Mouse (Mus musculus) G1E (cell line): Measurements from ENCODE around the gene Rundc1. TPM values are rescaled to one million over a fixed set of nuclear protein-coding genes. Genes with fewer than 3 reads are reported as not detected.
"Not testable (repeated sequence)": the region's sequence is repeated elsewhere in the genome, so short reads cannot be mapped to it uniquely, and the experiment has no call there.

Experiments used
- ATAC-seq: 2 replicates; pipeline ENCODE4 v1.8.0; 2016; ENCODE audit warnings: mild to moderate bottlenecking; ENCODE audit not compliant: insufficient number of reproducible peaks, poor library complexity, low FRiP score, severe bottlenecking; ENCODE audit errors: extremely low read depth
- DNase-seq: peaks from one replicate; pipeline ENCODE4 v3.0.0; 2012; ENCODE audit warnings: low spot score
- H3K27me3 ChIP-seq: 2 replicates; pipeline ENCODE4 v1.6.1; 2012; ENCODE audit warnings: mild to moderate bottlenecking, low read length, inconsistent platforms; ENCODE audit not compliant: insufficient read depth
- H3K36me3 ChIP-seq: replicated peaks from 2 replicates; pipeline ENCODE3; 2012; ENCODE audit warnings: mild to moderate bottlenecking, inconsistent platforms
- H3K4me1 ChIP-seq: 2 replicates; pipeline ENCODE4 v1.6.1; 2012; ENCODE audit warnings: low read depth, low read length, inconsistent platforms, mixed read lengths; ENCODE audit not compliant: insufficient read depth
- H3K4me3 ChIP-seq: 2 replicates; pipeline ENCODE4 v1.5.1; 2012; ENCODE audit warnings: low read depth, mild to moderate bottlenecking, inconsistent platforms, low read length, moderate library complexity, mixed read lengths
- H3K9me3 ChIP-seq: replicated peaks from 2 replicates; pipeline ENCODE4 v1.6.1; 2012; ENCODE audit warnings: inconsistent platforms
- CTCF ChIP-seq: IDR thresholded peaks from 2 replicates; pipeline ENCODE4 v1.5.1; 2012; ENCODE audit warnings: low read depth, low read length, inconsistent platforms, mixed read lengths
- GATA1 ChIP-seq: IDR thresholded peaks from 2 replicates; pipeline ENCODE4 v1.6.1; 2012; ENCODE audit warnings: borderline replicate concordance, low read length, inconsistent platforms, mixed read lengths
- GATA2 ChIP-seq: IDR thresholded peaks from 2 replicates; pipeline ENCODE4 v1.6.1; 2012; ENCODE audit warnings: low read depth, low read length, inconsistent platforms, borderline replicate concordance
- POLR2AphosphoS5 ChIP-seq: IDR thresholded peaks from 2 replicates; pipeline ENCODE4 v1.6.1; 2012; ENCODE audit warnings: low read depth, low read length, inconsistent platforms; ENCODE audit not compliant: insufficient replicate concordance
- TAL1 ChIP-seq: conservative IDR thresholded peaks from 2 replicates; pipeline ENCODE4 v1.6.1; 2012; ENCODE audit warnings: low read depth, low read length, inconsistent platforms, mixed read lengths
- polyA plus RNA-seq: library from polyadenylated mRNA; stranded (reverse); fragments of >175 nt; gene quantifications from 2 replicates; pipeline ENCODE4 v1.2.3, GENCODE M21; 2012
- total RNA-seq, 2 experiments: library from RNA; stranded (forward) in 1 of 2; stranded (reverse) in 1 of 2; fragments of 200-1000 nt in 1 of 2; fragments of >200 nt in 1 of 2; fragmentation: Nextera tagmentation in 1 of 2; gene quantifications; 2 replicates each; pipeline ENCODE4 v1.2.3; 2014 to 2017

The Rundc1 gene
- 5.0 and 6.0 TPM in 2 replicates for total RNA-seq (2014; fragmentation: Nextera tagmentation)
- 6.7 and 7.6 TPM in 2 replicates for total RNA-seq (2017)
- polyA plus RNA-seq = 6.7 and 7.2 TPM in 2 replicates

GRCm38 (mm10) chr11:101424925-101425813 lies at the start of gene Rundc1, which contains the start of gene Ptges3l:
Gene Rundc1, plus strand, starts transcription at chr11:101425085.
Gene Ptges3l, minus strand, starts transcription at chr11:101425333.
- ATAC-seq (peak; percentile 80), DNase-seq (peak; percentile 94)
- peak within 1 kb of the TSS; percentile 89 for H3K4me3 ChIP-seq
- peaks cover 29% of the 10 kb centered on the region for H3K36me3 ChIP-seq
- peaks cover 40% of the 10 kb centered on the region for H3K4me1 ChIP-seq
- TF ChIP-seq CTCF (no peak), POLR2AphosphoS5 (no peak), GATA2 (no peak), GATA1 (no peak), TAL1 (no peak)
- H3K27me3 ChIP-seq = no peaks in the 10 kb centered on the region
- no peaks in the 10 kb centered on the region for H3K9me3 ChIP-seq

- ATAC-seq, H3K4me1 ChIP-seq, H3K4me3 ChIP-seq, H3K9me3 ChIP-seq, DNase-seq, H3K36me3 ChIP-seq: not testable (repeated sequence)
- H3K27me3 ChIP-seq = peaks cover 34% of the 10 kb centered on the region
Measured at GRCm38 (mm10) chr11:101378196-101378595, 46.7 kb upstream of the Rundc1 start.

GRCm38 (mm10) chr11:101378926-101379325 lies 46.0 kb upstream of the Rundc1 start:
- H3K4me1 ChIP-seq = no peaks in the 10 kb centered on the region; the same call in 1 of the 2 replicates
- H3K36me3 ChIP-seq = no peaks in the 10 kb centered on the region
- TF ChIP-seq CTCF (no peak), GATA2 (no peak), POLR2AphosphoS5 (no peak), GATA1 (no peak), TAL1 (no peak)
- no peak for ATAC-seq
- DNase-seq = no peak
- H3K9me3 ChIP-seq = no peaks in the 10 kb centered on the region
- H3K4me3 ChIP-seq = no peak overlapping the region
- H3K27me3 ChIP-seq = peaks cover 34% of the 10 kb centered on the region

DNA sequence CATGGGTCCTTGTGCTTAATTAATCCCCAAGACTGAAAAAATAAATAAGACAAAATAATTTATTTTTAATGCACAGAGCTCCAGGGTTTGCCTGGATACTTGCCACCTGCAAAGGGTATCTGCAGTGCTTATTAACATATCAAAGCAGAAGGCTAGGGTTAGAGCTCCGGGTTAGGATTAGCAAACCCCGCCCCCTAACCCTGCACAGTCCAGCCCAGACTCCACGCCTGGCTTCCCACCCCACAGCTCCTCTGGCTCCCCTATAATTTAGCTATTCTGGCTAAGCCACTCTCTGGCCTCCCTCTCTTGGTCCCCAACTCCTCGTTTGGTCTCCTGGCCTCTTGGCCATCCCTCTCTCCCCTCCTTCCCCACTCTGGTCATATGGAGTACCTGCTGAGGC lies 43.1 kb upstream of the Rundc1 start:
- ATAC-seq (no peak), DNase-seq (no peak)
- H3K4me3 ChIP-seq = no peak overlapping the region
- TF ChIP-seq GATA1 (no peak), POLR2AphosphoS5 (no peak), CTCF (no peak), GATA2 (no peak), TAL1 (no peak)
- H3K27me3 ChIP-seq = peaks cover 26% of the 10 kb centered on the region
- no peaks in the 10 kb centered on the region for H3K36me3 ChIP-seq
- no peaks in the 10 kb centered on the region for H3K9me3 ChIP-seq
- no peaks in the 10 kb centered on the region; the same call in none of the 2 replicates for H3K4me1 ChIP-seq

DNA sequence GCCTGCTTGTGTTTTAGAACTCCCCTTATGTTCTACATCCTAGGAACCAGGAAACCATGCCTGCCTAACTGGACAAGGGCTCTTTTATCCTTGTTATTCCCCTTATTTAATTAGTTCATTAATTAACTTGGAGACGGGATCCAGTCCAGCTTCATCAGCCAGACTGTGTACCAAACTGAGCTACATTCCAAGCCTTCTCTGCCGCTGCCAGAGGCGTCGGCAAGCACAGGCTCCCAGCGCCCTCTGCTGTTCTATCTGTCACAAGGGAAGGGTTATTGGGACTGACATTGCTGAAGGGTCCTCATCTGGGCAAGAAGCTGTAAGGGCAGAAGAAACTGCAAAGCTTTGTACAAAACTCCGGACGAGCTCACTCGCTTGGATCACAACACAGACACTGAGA lies 29.8 kb upstream of the Rundc1 start:
- peaks cover 28% of the 10 kb centered on the region for H3K27me3 ChIP-seq
- H3K9me3 ChIP-seq = 0 out of 2 replicates have a peak, but pooled peaks cover 3% of the 10 kb centered on the region
- ATAC-seq (no peak), DNase-seq (peak; percentile 26)
- H3K4me1 ChIP-seq = peaks cover 3% of the 10 kb centered on the region; the same call in 1 of the 2 replicates
- H3K36me3 ChIP-seq = no peaks in the 10 kb centered on the region
- TF ChIP-seq CTCF (0 out of 2 replicates have a peak, but pooled peaks have one; percentile 37), GATA1 (no peak), POLR2AphosphoS5 (no peak)
- no peak overlapping the region for H3K4me3 ChIP-seq

GRCm38 (mm10) chr11:101415306-101415705 lies 9.6 kb upstream of the Rundc1 start:
- Histone ChIP-seq H3K36me3 (peaks cover 50% of the 10 kb centered on the region), H3K4me1 (peaks cover 38% of the 10 kb centered on the region), H3K4me3 (no peak overlapping the region), H3K9me3 (no peaks in the 10 kb centered on the region), H3K27me3 (no peaks in the 10 kb centered on the region)
- no peak for ATAC-seq
- TF ChIP-seq POLR2AphosphoS5 = no peak
- no peak for TF ChIP-seq CTCF
- TF ChIP-seq TAL1 = no peak
- TF ChIP-seq GATA1 = no peak
- no peak for TF ChIP-seq GATA2
- DNase-seq = no peak

DNA sequence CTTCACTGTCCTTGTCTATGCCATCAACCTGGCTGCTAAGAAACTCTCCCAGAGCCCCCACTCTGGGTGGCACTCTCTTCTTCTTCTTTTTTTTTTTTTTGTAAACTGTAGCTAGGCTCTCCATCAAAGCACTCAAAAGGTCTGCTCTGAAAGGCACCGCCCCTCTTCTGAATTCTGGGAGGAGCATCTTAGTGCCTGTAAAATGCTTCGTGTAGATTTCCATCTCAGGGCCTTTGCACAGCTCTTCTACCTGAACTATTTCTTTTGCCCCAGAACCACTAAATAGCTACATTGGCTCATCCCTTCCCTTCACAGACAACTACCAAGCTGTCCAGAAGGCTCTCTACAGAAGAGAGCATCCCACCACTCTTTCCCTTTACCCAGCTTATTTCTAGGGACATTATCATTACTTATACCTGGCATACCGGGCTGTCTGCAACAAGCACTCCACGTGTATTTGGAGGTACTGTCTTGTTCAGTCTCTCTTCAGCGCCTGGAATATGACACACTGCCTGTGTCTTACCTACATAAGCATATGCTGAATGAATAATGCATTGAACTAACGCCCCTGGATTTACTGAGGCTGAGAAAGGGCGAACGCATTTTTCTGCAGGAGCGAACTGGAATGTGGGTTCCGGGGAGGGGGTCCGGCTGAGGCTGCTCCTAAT lies 8.3 kb upstream of the Rundc1 start:
- Histone ChIP-seq H3K9me3 (no peaks in the 10 kb centered on the region), H3K4me3 (peak overlapping the region; percentile 98), H3K4me1 (peaks cover 38% of the 10 kb centered on the region), H3K27me3 (no peaks in the 10 kb centered on the region), H3K36me3 (peaks cover 38% of the 10 kb centered on the region)
- no peak for ATAC-seq
- DNase-seq = peak; percentile 46
- TF ChIP-seq GATA1 (no peak), TAL1 (no peak), CTCF (no peak), POLR2AphosphoS5 (no peak), GATA2 (no peak)
